Mouse (Mus musculus) liver, embryonic 12.5 days (tissue): Measurements from ENCODE around the gene Tmem86a. TPM values are rescaled to one million over a fixed set of nuclear protein-coding genes. Genes with fewer than 3 reads are reported as not detected.

Source experiments
- ATAC-seq: fragments of 200-750 bp; cut with Nextera tagmentation; 2 replicates; pipeline ENCODE4 v1.8.0; 2017; ENCODE audit warnings: moderate number of reproducible peaks, mild to moderate bottlenecking, moderate library complexity
- H3K27ac ChIP-seq: fragments of 300-500 bp; sonication (generic); 2 replicates; pipeline ENCODE4 v1.5.1; 2016; ENCODE audit warnings: mild to moderate bottlenecking
- H3K27me3 ChIP-seq: fragments of 300-500 bp; sonication (generic); replicated peaks from 2 replicates; pipeline ENCODE4 v1.6.1; 2016; ENCODE audit warnings: mild to moderate bottlenecking, moderate library complexity
- H3K36me3 ChIP-seq: fragments of 300-500 bp; sonication (generic); 2 replicates; pipeline ENCODE4 v1.6.1; 2016; ENCODE audit warnings: mild to moderate bottlenecking, moderate library complexity
- H3K4me1 ChIP-seq: fragments of 300-500 bp; sonication (generic); 2 replicates; pipeline ENCODE4 v1.6.1; 2016
- H3K4me2 ChIP-seq: fragments of 300-500 bp; sonication (generic); 2 replicates; pipeline ENCODE4 v1.6.1; 2016; ENCODE audit warnings: mild to moderate bottlenecking, moderate library complexity
- H3K4me3 ChIP-seq: fragments of 300-500 bp; sonication (generic); 2 replicates; pipeline ENCODE4 v1.5.1; 2016; ENCODE audit warnings: mild to moderate bottlenecking, moderate library complexity
- H3K9ac ChIP-seq: fragments of 300-500 bp; sonication (generic); 2 replicates; pipeline ENCODE4 v1.6.1; 2016; ENCODE audit warnings: mild to moderate bottlenecking, moderate library complexity
- H3K9me3 ChIP-seq: fragments of 300-500 bp; sonication (generic); replicated peaks from 2 replicates; pipeline ENCODE4 v1.6.1; 2016; ENCODE audit warnings: mild to moderate bottlenecking, moderate library complexity
- whole genome bisulfite sequencing: fragments of 180-500 bp; shearing (Covaris S2); methylation state at CpG from one replicate; pipeline ENCODE4 v1.1.7; 2016; ENCODE audit not compliant: insufficient replicate concordance; 5-methylcytosine and 5-hydroxymethylcytosine counted together
- microRNA-seq: library from miRNA; unstranded; fragments of <30 nt; microRNA quantifications from one replicate; pipeline ENCODE4, GENCODE M21; 2017
- polyA plus RNA-seq: library from polyadenylated mRNA; unstranded; fragments of >200 nt; fragmentation: Nextera tagmentation; extraction: Ambion mirVana; gene quantifications from 2 replicates; pipeline ENCODE4 v1.2.1, GENCODE M21; 2016

The Tmem86a gene
- polyA plus RNA-seq, 1 experiment from 2014 or later: 20.3 TPM

DNA sequence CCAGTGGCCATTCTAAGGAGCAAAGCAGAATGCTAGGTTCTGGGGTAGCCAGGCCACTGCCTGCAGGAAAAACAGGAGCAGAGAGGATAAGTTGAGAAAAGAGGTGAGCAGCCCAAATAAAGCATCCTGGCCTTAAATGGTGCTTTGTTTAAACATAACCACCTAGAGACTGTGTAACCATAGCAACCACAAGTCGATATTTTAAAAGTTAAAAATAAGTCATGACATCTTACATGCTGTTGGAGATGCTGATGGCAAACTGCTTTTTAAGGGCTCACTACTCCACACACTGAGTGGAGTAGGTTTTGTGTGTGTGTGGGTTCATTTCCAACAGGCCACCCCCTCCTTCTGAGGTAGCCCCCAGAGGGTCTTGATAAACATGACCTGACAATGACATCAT is 34.7 kb downstream of the Tmem86a start:
- H3K9ac ChIP-seq: no peak overlapping the region
- H3K9me3 ChIP-seq: no peaks in the 10 kb centered on the region
- H3K4me1 ChIP-seq: 0 out of 2 replicates have a peak, but pooled peaks cover 3% of the 10 kb centered on the region
- no peaks in the 10 kb centered on the region; the same call in 1 of the 2 replicates for H3K27me3 ChIP-seq
- H3K4me2 ChIP-seq: no peak overlapping the region
- ATAC-seq: no peak
- no peaks in the 10 kb centered on the region for H3K36me3 ChIP-seq
- H3K27ac ChIP-seq: no peak overlapping the region
- no peak overlapping the region for H3K4me3 ChIP-seq
- WGBS: 67% methylated on average over 1 of the region's 1 CpGs

DNA sequence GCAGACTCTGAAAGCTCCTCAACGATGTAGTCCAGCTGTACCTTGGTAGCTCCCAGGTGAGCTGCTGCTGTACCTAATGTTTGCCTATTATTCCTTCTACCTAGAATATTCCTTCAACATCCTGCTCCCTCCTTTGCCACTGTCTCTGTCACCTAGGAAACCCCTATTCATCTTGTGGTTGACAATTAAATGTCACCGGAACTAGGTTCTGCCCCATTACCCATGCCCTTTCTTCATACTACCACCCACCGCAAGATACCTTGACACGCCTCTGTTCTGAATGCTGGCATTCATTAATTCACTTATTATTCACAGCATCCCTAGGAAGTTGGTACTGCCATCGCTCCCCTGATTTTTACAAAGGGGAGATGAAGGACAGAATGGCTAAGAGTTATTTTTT is 43.5 kb downstream of the Tmem86a start:
- H3K27ac ChIP-seq: no peak overlapping the region
- ATAC-seq: no peak
- H3K4me1 ChIP-seq: no peaks in the 10 kb centered on the region
- no peak overlapping the region for H3K9ac ChIP-seq
- no peaks in the 10 kb centered on the region for H3K27me3 ChIP-seq
- H3K4me2 ChIP-seq: no peak overlapping the region
- H3K4me3 ChIP-seq: no peak overlapping the region
- no peaks in the 10 kb centered on the region for H3K9me3 ChIP-seq
- 74% methylated on average over 5 of the region's 5 CpGs for WGBS
- no peaks in the 10 kb centered on the region for H3K36me3 ChIP-seq

DNA sequence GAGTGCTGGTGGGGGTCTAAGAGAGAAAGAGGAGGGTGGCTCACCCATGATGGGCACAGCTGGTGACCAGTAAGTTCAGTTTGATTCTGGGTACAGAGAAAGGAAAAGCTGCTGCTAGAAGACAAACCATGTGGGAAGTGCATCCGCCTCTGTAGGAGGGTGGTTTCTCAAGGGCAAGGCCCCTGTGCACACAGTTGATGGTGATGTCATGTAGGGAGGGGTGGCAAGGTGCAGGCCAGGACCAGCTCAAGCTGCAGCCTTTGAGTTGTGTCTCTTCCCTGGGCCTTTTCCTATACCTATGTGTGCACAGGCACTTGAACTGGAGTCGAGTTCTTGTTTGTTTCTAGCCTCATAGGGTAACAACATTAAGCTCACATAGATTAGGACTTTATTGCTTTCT is 44.6 kb downstream of the Tmem86a start:
- no peak overlapping the region for H3K4me3 ChIP-seq
- H3K9ac ChIP-seq: no peak overlapping the region
- H3K4me1 ChIP-seq: no peaks in the 10 kb centered on the region
- no peaks in the 10 kb centered on the region for H3K36me3 ChIP-seq
- ATAC-seq: no peak
- H3K9me3 ChIP-seq: no peaks in the 10 kb centered on the region
- H3K27ac ChIP-seq: no peak overlapping the region
- H3K27me3 ChIP-seq: no peaks in the 10 kb centered on the region
- no peak overlapping the region for H3K4me2 ChIP-seq
- WGBS: 67% methylated on average over 2 of the region's 2 CpGs

DNA sequence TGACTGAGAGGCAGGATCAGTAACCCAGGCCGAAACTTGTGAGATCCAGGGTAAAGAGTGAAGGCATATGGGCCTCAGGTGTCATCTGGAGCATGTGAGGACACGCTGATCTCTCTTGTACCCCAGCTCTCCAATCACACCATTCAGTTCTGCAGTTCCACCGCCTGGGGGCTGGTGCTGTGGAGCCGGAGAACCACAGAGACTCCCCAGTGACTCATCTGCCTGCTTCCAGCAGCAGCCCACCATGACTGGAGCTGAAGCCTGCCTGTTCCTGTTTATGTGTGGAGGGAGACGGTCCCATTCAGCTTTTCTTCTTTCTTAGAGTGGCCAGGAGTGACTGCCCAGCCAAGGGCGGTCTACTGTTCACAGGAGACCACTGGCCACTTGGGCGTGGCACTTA is 47.6 kb downstream of the Tmem86a start:
- Histone ChIP-seq H3K9ac (no peak overlapping the region), H3K4me3 (no peak overlapping the region), H3K27me3 (no peaks in the 10 kb centered on the region), H3K36me3 (no peaks in the 10 kb centered on the region), H3K4me1 (no peaks in the 10 kb centered on the region), H3K4me2 (no peak overlapping the region), H3K9me3 (no peaks in the 10 kb centered on the region), H3K27ac (no peak overlapping the region)
- 46% methylated on average over 7 of the region's 7 CpGs for WGBS
- no peak for ATAC-seq

DNA sequence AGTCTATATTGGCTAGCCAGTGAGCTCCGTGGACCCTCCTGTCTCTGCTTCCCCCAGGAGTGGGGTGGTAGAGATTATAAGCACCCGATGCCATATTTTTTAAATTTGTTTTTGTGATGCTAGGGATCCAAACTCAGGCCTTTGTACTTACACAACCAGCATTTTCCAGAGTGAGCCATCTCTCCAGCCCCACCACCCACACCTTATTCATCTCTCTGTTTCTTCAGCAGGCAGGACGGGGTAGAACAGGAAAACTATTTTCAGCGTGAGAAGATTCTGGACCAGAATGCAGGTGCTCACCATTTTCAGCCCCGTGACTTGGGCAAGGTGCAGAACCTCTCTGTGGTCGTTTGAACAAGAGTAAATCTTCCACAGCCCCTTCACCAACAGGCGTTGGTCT is 48.9 kb downstream of the Tmem86a start:
- no peaks in the 10 kb centered on the region for H3K4me1 ChIP-seq
- 60% methylated on average over 7 of the region's 7 CpGs for WGBS
- H3K9ac ChIP-seq: no peak overlapping the region
- no peaks in the 10 kb centered on the region for H3K9me3 ChIP-seq
- no peak overlapping the region for H3K4me2 ChIP-seq
- no peaks in the 10 kb centered on the region for H3K27me3 ChIP-seq
- H3K4me3 ChIP-seq: no peak overlapping the region
- no peak for ATAC-seq
- H3K27ac ChIP-seq: no peak overlapping the region
- no peaks in the 10 kb centered on the region for H3K36me3 ChIP-seq

DNA sequence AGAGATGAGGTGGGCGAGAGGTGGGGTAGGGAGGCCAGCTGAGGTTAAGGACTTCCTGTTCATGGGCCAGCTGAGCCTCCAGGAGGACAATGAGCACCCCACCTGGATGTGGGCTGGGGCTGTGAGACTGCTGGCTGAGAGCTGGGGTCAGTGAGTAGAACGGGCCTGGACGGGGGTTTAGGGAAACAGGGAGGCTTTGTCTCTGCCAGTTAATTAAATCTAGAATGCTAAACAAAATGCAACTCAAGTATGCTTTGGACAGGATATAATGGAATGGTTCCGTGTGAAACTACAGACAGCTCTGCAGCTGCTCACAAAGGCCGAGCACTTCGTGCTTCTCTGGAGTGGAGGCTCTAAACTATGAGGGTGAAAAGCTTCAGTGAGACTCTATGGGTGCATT is 50.2 kb downstream of the Tmem86a start:
- Histone ChIP-seq H3K27me3 (no peaks in the 10 kb centered on the region), H3K9ac (no peak overlapping the region), H3K4me2 (no peak overlapping the region), H3K4me3 (no peak overlapping the region), H3K4me1 (no peaks in the 10 kb centered on the region), H3K27ac (no peak overlapping the region), H3K9me3 (no peaks in the 10 kb centered on the region), H3K36me3 (no peaks in the 10 kb centered on the region)
- 59% methylated on average over 6 of the region's 6 CpGs for WGBS
- no peak for ATAC-seq

DNA sequence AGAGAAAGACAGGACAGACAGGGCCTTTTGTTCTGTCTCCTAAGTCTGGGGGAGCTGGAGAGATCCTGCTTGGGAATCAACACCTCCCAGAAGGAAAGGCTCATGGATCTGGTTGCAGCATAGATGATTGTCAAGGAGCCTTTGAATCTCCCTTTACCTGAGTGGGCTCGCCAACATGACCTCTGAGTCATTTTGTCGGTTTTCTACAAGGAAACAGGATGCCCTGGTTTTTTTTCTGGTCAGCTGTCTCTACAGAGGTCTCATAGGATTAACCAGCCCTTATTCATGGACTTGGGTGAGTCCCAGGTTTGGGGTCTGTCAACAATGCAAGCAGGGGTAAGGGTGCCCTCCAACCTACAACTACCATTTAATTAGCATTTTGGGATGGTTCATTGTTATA is 52.6 kb downstream of the Tmem86a start:
- Histone ChIP-seq H3K4me3 (no peak overlapping the region), H3K9ac (no peak overlapping the region), H3K4me1 (no peaks in the 10 kb centered on the region), H3K27me3 (no peaks in the 10 kb centered on the region), H3K27ac (no peak overlapping the region), H3K36me3 (no peaks in the 10 kb centered on the region), H3K4me2 (no peak overlapping the region), H3K9me3 (no peaks in the 10 kb centered on the region)
- 35% methylated on average over 2 of the region's 2 CpGs for WGBS
- no peak for ATAC-seq

DNA sequence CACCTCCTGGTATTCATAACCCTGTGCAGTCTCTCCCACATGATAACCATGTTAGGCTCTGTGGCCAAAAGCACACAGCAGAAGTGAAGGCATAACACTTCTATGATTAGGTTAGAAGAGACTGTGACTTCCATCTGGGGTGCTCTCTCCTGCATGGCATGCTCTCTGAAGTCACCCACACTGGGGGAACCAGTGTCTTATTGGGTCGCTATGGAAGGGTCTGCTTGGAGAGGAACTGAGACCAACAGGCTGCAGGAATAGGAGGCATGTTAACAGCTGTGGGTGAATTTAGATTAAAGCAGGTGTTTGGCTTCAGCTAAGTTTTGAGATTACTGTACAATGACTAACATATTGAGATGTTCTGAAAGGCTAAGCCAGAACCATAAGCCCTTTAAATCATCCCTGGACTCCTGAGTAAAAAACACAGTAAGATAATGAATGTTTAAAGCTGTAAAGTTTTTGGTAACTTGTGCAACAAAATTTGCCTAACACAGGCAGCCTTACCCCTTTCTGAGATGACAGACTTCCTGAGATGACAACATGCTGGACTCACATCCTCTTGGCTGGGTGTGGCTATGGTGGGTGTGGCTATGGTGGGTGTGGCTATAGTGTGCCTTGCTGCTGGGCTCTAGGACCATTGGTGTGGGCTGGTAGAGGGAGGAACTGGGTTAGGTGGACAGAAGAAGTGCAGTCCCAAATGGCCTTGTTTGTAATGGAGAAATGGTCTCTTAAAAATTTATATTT is 53.4 kb downstream of the Tmem86a start:
- H3K27ac ChIP-seq: no peak overlapping the region
- ATAC-seq: no peak
- H3K4me2 ChIP-seq: no peak overlapping the region
- no peaks in the 10 kb centered on the region for H3K36me3 ChIP-seq
- 54% methylated on average over 1 of the region's 1 CpGs for WGBS
- H3K4me1 ChIP-seq: no peaks in the 10 kb centered on the region
- H3K4me3 ChIP-seq: no peak overlapping the region
- no peaks in the 10 kb centered on the region for H3K27me3 ChIP-seq
- no peaks in the 10 kb centered on the region for H3K9me3 ChIP-seq
- H3K9ac ChIP-seq: no peak overlapping the region

Small RNA genes lying within 50 kb of the gene (microRNA-seq; reads per million reads assigned to microRNA genes)
- gene Mir7056: not detected

Other genes starting within 250 kb of the Tmem86a start
- gene Ldha, start 209.1 kb upstream of the Tmem86a start, polyA plus RNA-seq: 1,680 and 1,789 TPM in 2 replicates
- 0.15 and 0.22 TPM in 2 replicates for gene Ldhc, start 189.4 kb upstream of the Tmem86a start, polyA plus RNA-seq
- gene Tsg101, start 130.6 kb upstream of the Tmem86a start, polyA plus RNA-seq: 84.7 and 87.5 TPM in 2 replicates
- gene Uevld, start 92.1 kb upstream of the Tmem86a start, polyA plus RNA-seq: 6.9 and 7.1 TPM in 2 replicates
- not detected in 2 replicates for gene Gm9999, start 67.0 kb upstream of the Tmem86a start, polyA plus RNA-seq
- gene Spty2d1, start 42.2 kb upstream of the Tmem86a start, polyA plus RNA-seq: 16.8 and 17.7 TPM in 2 replicates
- 0.23 TPM in 1 of 2 replicates, not detected in the other for gene Ptpn5, start 83.1 kb downstream of the Tmem86a start, polyA plus RNA-seq
- gene Mrgpra6, start 154.3 kb downstream of the Tmem86a start, polyA plus RNA-seq: not detected in 2 replicates
- not detected in 2 replicates for gene Mrgpra9, start 202.2 kb downstream of the Tmem86a start, polyA plus RNA-seq